Comparison of ENCODE assay signal across 22 mouse cellular contexts in the genomic region with DNA sequence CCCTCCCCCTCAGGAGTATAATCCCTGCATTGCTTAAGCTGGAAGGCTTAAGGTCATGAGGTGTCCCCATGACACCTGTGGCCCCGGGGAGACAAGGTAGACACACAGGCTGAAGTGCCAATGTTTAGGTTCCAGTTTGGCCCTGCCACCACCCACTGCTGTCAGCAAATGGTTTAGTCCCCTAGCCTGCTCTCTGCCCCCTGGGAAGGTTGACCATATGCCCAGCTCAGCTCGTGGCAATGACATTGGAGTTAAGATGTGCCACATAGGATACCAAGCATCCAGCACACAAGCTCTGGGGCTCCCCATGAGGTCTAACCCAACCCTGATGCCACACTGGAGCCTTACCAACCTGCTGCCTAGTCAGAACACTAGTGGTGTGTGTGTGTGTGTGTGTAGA. TPM values are rescaled to one million over a fixed set of nuclear protein-coding genes. Genes with fewer than 3 reads are reported as not detected.
DNase-seq lines count a peak whose midpoint lies in the region; ATAC-seq lines count a peak whose summit lies in the region.
"Had no signal": no experiment of that assay in that cellular context is flagged by ENCODE, and none has a peak within 500 bp of the region (broad histone marks: within the 10 kb centered on the region; RNA-seq: fewer than 3 reads in every experiment).

No protein-coding gene starts in this region.

- H3K4me2 ChIP-seq in forebrain, embryonic 12.5 days = no peak overlapping the region
- no peak overlapping the region for H3K4me2 ChIP-seq in forebrain, embryonic 11.5 days (ENCODE audit: low read depth, low read length, severe bottlenecking)
- no peak overlapping the region for H3K4me2 ChIP-seq in midbrain, embryonic 14.5 days (ENCODE audit: low read length)
- no peak overlapping the region for H3K4me2 ChIP-seq in forebrain, embryonic 16.5 days (ENCODE audit: low read length)
- H3K4me2 ChIP-seq: embryonic facial prominence, embryonic 15.5 days; hindbrain, embryonic 14.5 days had no signal

- H3K9ac ChIP-seq in forebrain, embryonic 12.5 days = no peak overlapping the region
- H3K9ac ChIP-seq in forebrain, embryonic 11.5 days (ENCODE audit: low read length) = no peak overlapping the region
- no peak overlapping the region for H3K9ac ChIP-seq in midbrain, embryonic 14.5 days (replicated peaks; ENCODE audit: low read length)
- no peak overlapping the region for H3K9ac ChIP-seq in forebrain, embryonic 16.5 days (replicated peaks; ENCODE audit: low read depth, low read length)
- H3K9ac ChIP-seq: embryonic facial prominence, embryonic 15.5 days; hindbrain, embryonic 14.5 days had no signal

- no peaks in the 10 kb centered on the region for H3K27me3 ChIP-seq in forebrain, embryonic 12.5 days
- H3K27me3 ChIP-seq in forebrain, embryonic 11.5 days (ENCODE audit: control insufficient read depth, insufficient read depth, low read length) = no peaks in the 10 kb centered on the region
- no peaks in the 10 kb centered on the region for H3K27me3 ChIP-seq in midbrain, embryonic 14.5 days (ENCODE audit: control insufficient read depth, insufficient read depth, low read length)
- no peaks in the 10 kb centered on the region for H3K27me3 ChIP-seq in midbrain, embryonic 10.5 days (ENCODE audit: low read depth, poor library complexity, severe bottlenecking)
- H3K27me3 ChIP-seq in forebrain, embryonic 16.5 days (replicated peaks; ENCODE audit: control insufficient read depth, insufficient read depth, low read length) = no peaks in the 10 kb centered on the region
- no peaks in the 10 kb centered on the region for H3K27me3 ChIP-seq in heart, embryonic 10.5 days (ENCODE audit: insufficient read depth, poor library complexity, severe bottlenecking)
- H3K27me3 ChIP-seq: embryonic facial prominence, embryonic 15.5 days had no signal

- ATAC-seq in forebrain, embryonic 12.5 days (ENCODE audit: low FRiP score) = no peak
- no peak for ATAC-seq in forebrain, embryonic 11.5 days (replicated peaks; ENCODE audit: low FRiP score)
- ATAC-seq in midbrain, embryonic 14.5 days (ENCODE audit: low FRiP score, low TSS enrichment) = no peak
- no peak for ATAC-seq in forebrain, embryonic 16.5 days
- ATAC-seq: CD4-positive, CD25-positive, alpha-beta regulatory T cell, adult 4 months; intestine, embryonic 16.5 days had no signal

- no peaks in the 10 kb centered on the region for H3K9me3 ChIP-seq in forebrain, embryonic 12.5 days
- H3K9me3 ChIP-seq in forebrain, embryonic 11.5 days (ENCODE audit: control insufficient read depth, low read length) = no peaks in the 10 kb centered on the region
- H3K9me3 ChIP-seq in midbrain, embryonic 14.5 days (ENCODE audit: control insufficient read depth, low read length) = no peaks in the 10 kb centered on the region
- H3K9me3 ChIP-seq in midbrain, embryonic 10.5 days (replicated peaks) = no peaks in the 10 kb centered on the region
- H3K9me3 ChIP-seq in forebrain, embryonic 16.5 days (ENCODE audit: control insufficient read depth, low read length) = no peaks in the 10 kb centered on the region
- no peaks in the 10 kb centered on the region for H3K9me3 ChIP-seq in heart, embryonic 10.5 days
- H3K9me3 ChIP-seq: embryonic facial prominence, embryonic 15.5 days; G1E had no signal

- DNase-seq in cerebellum, adult 11 months = peak; percentile 23
- DNase-seq in cerebellum, adult 8-10 months = no peak
- no peak for DNase-seq in forebrain, embryonic 11.5 days (ENCODE audit: low spot score)
- no peak for DNase-seq in midbrain, embryonic 14.5 days
- no peak for DNase-seq in midbrain, embryonic 10.5 days (ENCODE audit: low spot score)
- no peak for DNase-seq in heart, embryonic 10.5 days (ENCODE audit: low spot score)
- DNase-seq: adrenal gland, postnatal 10 days; B cell, adult 2 months; embryo, embryonic 11 days; gastrocnemius, postnatal 36 days; heart, adult 11 months; heart, postnatal 10 days; heart, postnatal 4 days; kidney, adult 2 months had no signal

- WGBS in forebrain, embryonic 12.5 days = 79% methylated on average over 2 of the region's 2 CpGs
- 87% methylated on average over 2 of the region's 2 CpGs for WGBS in forebrain, embryonic 11.5 days
- WGBS in midbrain, embryonic 14.5 days = 71% methylated on average over 2 of the region's 2 CpGs
- 81% methylated on average over 2 of the region's 2 CpGs for WGBS in midbrain, embryonic 10.5 days
- 78% methylated on average over 2 of the region's 2 CpGs for WGBS in forebrain, embryonic 16.5 days
- WGBS in heart, embryonic 10.5 days = 81% methylated on average over 2 of the region's 2 CpGs

- H3K4me1 ChIP-seq in forebrain, embryonic 12.5 days = peaks cover 47% of the 10 kb centered on the region
- H3K4me1 ChIP-seq in forebrain, embryonic 11.5 days (replicated peaks; ENCODE audit: control insufficient read depth, insufficient read depth, low read length) = peaks cover 15% of the 10 kb centered on the region; the same call in 1 of the 2 replicates
- H3K4me1 ChIP-seq in midbrain, embryonic 14.5 days (ENCODE audit: control insufficient read depth, insufficient read depth, low read length) = peaks cover 41% of the 10 kb centered on the region
- peaks cover 57% of the 10 kb centered on the region for H3K4me1 ChIP-seq in midbrain, embryonic 10.5 days
- peaks cover 42% of the 10 kb centered on the region for H3K4me1 ChIP-seq in forebrain, embryonic 16.5 days (replicated peaks; ENCODE audit: control insufficient read depth, insufficient read depth, low read length)
- H3K4me1 ChIP-seq in heart, embryonic 10.5 days = peaks cover 23% of the 10 kb centered on the region

- H3K4me3 ChIP-seq in forebrain, embryonic 12.5 days (replicated peaks) = no peak overlapping the region
- no peak overlapping the region for H3K4me3 ChIP-seq in forebrain, embryonic 11.5 days (ENCODE audit: low read depth, low read length)
- no peak overlapping the region for H3K4me3 ChIP-seq in midbrain, embryonic 14.5 days (replicated peaks; ENCODE audit: low read depth, low read length)
- H3K4me3 ChIP-seq in midbrain, embryonic 10.5 days = no peak overlapping the region
- H3K4me3 ChIP-seq in forebrain, embryonic 16.5 days (replicated peaks; ENCODE audit: low read length) = no peak overlapping the region
- no peak overlapping the region for H3K4me3 ChIP-seq in heart, embryonic 10.5 days
- H3K4me3 ChIP-seq: embryonic facial prominence, embryonic 15.5 days; erythroblast, embryonic 14.5 days had no signal

- no peaks in the 10 kb centered on the region for H3K36me3 ChIP-seq in forebrain, embryonic 12.5 days (replicated peaks)
- H3K36me3 ChIP-seq in forebrain, embryonic 11.5 days (ENCODE audit: control insufficient read depth, insufficient read depth, low read length) = no peaks in the 10 kb centered on the region
- no peaks in the 10 kb centered on the region for H3K36me3 ChIP-seq in midbrain, embryonic 14.5 days (ENCODE audit: control insufficient read depth, insufficient read depth, low read length)
- no peaks in the 10 kb centered on the region for H3K36me3 ChIP-seq in midbrain, embryonic 10.5 days
- no peaks in the 10 kb centered on the region for H3K36me3 ChIP-seq in forebrain, embryonic 16.5 days (ENCODE audit: control insufficient read depth, insufficient read depth)
- no peaks in the 10 kb centered on the region for H3K36me3 ChIP-seq in heart, embryonic 10.5 days
- H3K36me3 ChIP-seq: embryonic facial prominence, embryonic 15.5 days; G1E had no signal

- H3K27ac ChIP-seq in forebrain, embryonic 12.5 days = peak overlapping the region; percentile 43; the same call in 1 of the 2 replicates
- no peak overlapping the region for H3K27ac ChIP-seq in forebrain, embryonic 11.5 days (ENCODE audit: low read depth, low read length)
- H3K27ac ChIP-seq in midbrain, embryonic 14.5 days (replicated peaks; ENCODE audit: low read depth, low read length) = 0 out of 2 replicates have a peak overlapping the region, but pooled peaks have one; percentile 89
- H3K27ac ChIP-seq in midbrain, embryonic 10.5 days (replicated peaks) = no peak overlapping the region
- peak overlapping the region; percentile 52 for H3K27ac ChIP-seq in forebrain, embryonic 16.5 days (ENCODE audit: low read length)
- H3K27ac ChIP-seq in heart, embryonic 10.5 days = no peak overlapping the region
- H3K27ac ChIP-seq: embryonic facial prominence, embryonic 15.5 days had no signal

RNA-seq across cellular contexts. Expression of gene Ccdc167, which starts 15.7 kb away (rescaled TPM):
- polyA plus RNA-seq in forebrain, embryonic 12.5 days (2016; fragmentation: Nextera tagmentation; extraction: Ambion mirVana) = 15.8 and 17.8 TPM in 2 replicates
- polyA plus RNA-seq in forebrain, embryonic 11.5 days (2014; fragmentation: Nextera tagmentation; extraction: Ambion mirVana) = 13.7 and 17.0 TPM in 2 replicates
- 11.3 and 11.4 TPM in 2 replicates for polyA plus RNA-seq in midbrain, embryonic 14.5 days (2014; fragmentation: Nextera tagmentation; extraction: Ambion mirVana)
- polyA plus RNA-seq in midbrain, embryonic 10.5 days (2016; fragmentation: Nextera tagmentation; extraction: Ambion mirVana) = 15.1 and 16.2 TPM in 2 replicates
- 9.3 and 11.6 TPM in 2 replicates for polyA plus RNA-seq in forebrain, embryonic 16.5 days (2015; fragmentation: Nextera tagmentation; extraction: Ambion mirVana)
- 18.2 and 19.0 TPM in 2 replicates for polyA plus RNA-seq in heart, embryonic 10.5 days (2016; fragmentation: Nextera tagmentation; extraction: Ambion mirVana)

Comparison
In these comparisons a context has a peak if more than half of its experiments do, and no peak if none do; other contexts are left out.
1. H3K27ac ChIP-seq: peak in forebrain, embryonic 12.5 days (single experiment), midbrain, embryonic 14.5 days (single experiment) and forebrain, embryonic 16.5 days (single experiment); none in forebrain, embryonic 11.5 days (single experiment), midbrain, embryonic 10.5 days (single experiment) and heart, embryonic 10.5 days (single experiment).